Mouse (Mus musculus) hindbrain, embryonic 10.5 days (tissue): ENCODE data around the gene Pparg. TPM values are rescaled to one million over a fixed set of nuclear protein-coding genes. Genes with fewer than 3 reads are reported as not detected.
A peak's percentile ranks its signal among the peaks of the same experiment; 100 is the strongest.

Experiments used
- DNase-seq: peaks from one replicate; pipeline ENCODE4 v3.0.0-alpha.2; 2017; ENCODE audit warnings: low spot score
- H3K27ac ChIP-seq: fragments of 300-500 bp; sonication (generic); 2 replicates; pipeline ENCODE4 v1.5.1; 2016; ENCODE audit warnings: mild to moderate bottlenecking, moderate library complexity
- H3K27me3 ChIP-seq: fragments of 300-500 bp; sonication (generic); 2 replicates; pipeline ENCODE4 v1.6.1; 2016; ENCODE audit warnings: mild to moderate bottlenecking; ENCODE audit not compliant: poor library complexity, insufficient read depth, severe bottlenecking
- H3K36me3 ChIP-seq: fragments of 300-500 bp; sonication (generic); 2 replicates; pipeline ENCODE4 v1.6.1; 2016; ENCODE audit warnings: mild to moderate bottlenecking, moderate library complexity
- H3K4me1 ChIP-seq: fragments of 300-500 bp; sonication (generic); replicated peaks from 2 replicates; pipeline ENCODE4 v1.6.1; 2016; ENCODE audit warnings: mild to moderate bottlenecking
- H3K4me3 ChIP-seq: fragments of 300-500 bp; sonication (generic); 2 replicates; pipeline ENCODE4 v1.5.1; 2016; ENCODE audit warnings: mild to moderate bottlenecking, moderate library complexity
- H3K9me3 ChIP-seq: fragments of 300-500 bp; sonication (generic); 2 replicates; pipeline ENCODE4 v1.6.1; 2016; ENCODE audit warnings: mild to moderate bottlenecking, moderate library complexity
- WGBS: fragments of 180-500 bp; shearing (Covaris S2); methylation state at CpG from one replicate; pipeline ENCODE4 v1.1.7; 2016; 5-methylcytosine and 5-hydroxymethylcytosine counted together
- polyA plus RNA-seq: library from polyadenylated mRNA; unstranded; fragments of >200 nt; fragmentation: Nextera tagmentation; extraction: Ambion mirVana; gene quantifications from 2 replicates; pipeline ENCODE4 v1.2.1, GENCODE M21; 2016

Pparg gene
- polyA plus RNA-seq, 1 experiment from 2014 or later = 0.20 TPM

GRCm38 (mm10) chr6:115527418-115527817 is 166.7 kb downstream of the Pparg start:
- no peak for DNase-seq
- no peaks in the 10 kb centered on the region for H3K36me3 ChIP-seq
- H3K4me3 ChIP-seq = no peak overlapping the region
- H3K27ac ChIP-seq = no peak overlapping the region
- 84% methylated on average over 3 of the region's 3 CpGs for WGBS
- H3K27me3 ChIP-seq = no peaks in the 10 kb centered on the region
- H3K4me1 ChIP-seq = no peaks in the 10 kb centered on the region; the same call in 1 of the 2 replicates
- no peaks in the 10 kb centered on the region for H3K9me3 ChIP-seq

GRCm38 (mm10) chr6:115528372-115528771 is 167.6 kb downstream of the Pparg start:
- Histone ChIP-seq H3K27ac (no peak overlapping the region), H3K27me3 (no peaks in the 10 kb centered on the region), H3K4me1 (no peaks in the 10 kb centered on the region; the same call in 1 of the 2 replicates), H3K36me3 (no peaks in the 10 kb centered on the region), H3K4me3 (no peak overlapping the region), H3K9me3 (no peaks in the 10 kb centered on the region)
- DNase-seq = no peak
- 96% methylated on average over 4 of the region's 4 CpGs for WGBS

GRCm38 (mm10) chr6:115534617-115535016 is 173.9 kb downstream of the Pparg start:
- 86% methylated on average over 7 of the region's 7 CpGs for WGBS
- no peak overlapping the region for H3K27ac ChIP-seq
- H3K4me1 ChIP-seq = peaks cover 6% of the 10 kb centered on the region; the same call in 1 of the 2 replicates
- H3K36me3 ChIP-seq = no peaks in the 10 kb centered on the region
- no peaks in the 10 kb centered on the region for H3K27me3 ChIP-seq
- no peak overlapping the region for H3K4me3 ChIP-seq
- no peak for DNase-seq
- no peaks in the 10 kb centered on the region for H3K9me3 ChIP-seq

- 72% methylated on average over 4 of the region's 4 CpGs for WGBS
These were observed 175.4 kb downstream of the Pparg start for GRCm38 (mm10) chr6:115536169-115536568.

GRCm38 (mm10) chr6:115538645-115539429 is 178.1 kb downstream of the Pparg start:
- Histone ChIP-seq H3K4me1 (peaks cover 12% of the 10 kb centered on the region), H3K9me3 (no peaks in the 10 kb centered on the region), H3K36me3 (no peaks in the 10 kb centered on the region), H3K27ac (peak overlapping the region; percentile 90), H3K4me3 (peak overlapping the region; percentile 46), H3K27me3 (no peaks in the 10 kb centered on the region)
- peak; percentile 91 for DNase-seq
- WGBS = 22% methylated on average over 26 of the region's 26 CpGs

More at GRCm38 (mm10) chr6:115536169-115536568, 175.4 kb downstream of the Pparg start:
- Histone ChIP-seq H3K4me3 (no peak overlapping the region), H3K9me3 (no peaks in the 10 kb centered on the region), H3K4me1 (peaks cover 6% of the 10 kb centered on the region; the same call in 1 of the 2 replicates), H3K36me3 (no peaks in the 10 kb centered on the region), H3K27ac (no peak overlapping the region), H3K27me3 (no peaks in the 10 kb centered on the region)
- DNase-seq = no peak

Other genes with a start within 250 kb of the Pparg start
- 4.6 and 4.7 TPM in 2 replicates for gene Syn2, start 226.0 kb upstream of the Pparg start, polyA plus RNA-seq
- not detected in 2 replicates for gene Gm17482, start 133.6 kb upstream of the Pparg start, polyA plus RNA-seq
- 0.25 and 0.29 TPM in 2 replicates for gene Timp4, start 108.7 kb upstream of the Pparg start, polyA plus RNA-seq
- gene Tsen2, start 183.7 kb downstream of the Pparg start, polyA plus RNA-seq = 32.7 and 34.6 TPM in 2 replicates
- 0.13 and 0.16 TPM in 2 replicates for gene Mkrn2os, start 231.6 kb downstream of the Pparg start, polyA plus RNA-seq
- gene Mkrn2, start 241.0 kb downstream of the Pparg start, polyA plus RNA-seq = 25.0 and 28.5 TPM in 2 replicates